Mouse (Mus musculus) CD4-positive, CD25-positive, alpha-beta regulatory T cell, adult 4 months (primary cell): ENCODE measurements around the gene Zfp385b. TPM values are rescaled to one million over a fixed set of nuclear protein-coding genes. Genes with fewer than 3 reads are reported as not detected.

Experiments
- ATAC-seq: one replicate; pipeline ENCODE4 v1.8.0; 2017
- polyA plus RNA-seq, 2 experiments: library from polyadenylated mRNA; unstranded; fragments of 100-300 nt; shearing (Covaris generic); gene quantifications; one replicate each; pipeline ENCODE4 v1.2.1; 2017

Zfp385b gene
- under 1 TPM in 1 of 2 experiments, not detected in 1; 0.28 TPM for polyA plus RNA-seq

DNA sequence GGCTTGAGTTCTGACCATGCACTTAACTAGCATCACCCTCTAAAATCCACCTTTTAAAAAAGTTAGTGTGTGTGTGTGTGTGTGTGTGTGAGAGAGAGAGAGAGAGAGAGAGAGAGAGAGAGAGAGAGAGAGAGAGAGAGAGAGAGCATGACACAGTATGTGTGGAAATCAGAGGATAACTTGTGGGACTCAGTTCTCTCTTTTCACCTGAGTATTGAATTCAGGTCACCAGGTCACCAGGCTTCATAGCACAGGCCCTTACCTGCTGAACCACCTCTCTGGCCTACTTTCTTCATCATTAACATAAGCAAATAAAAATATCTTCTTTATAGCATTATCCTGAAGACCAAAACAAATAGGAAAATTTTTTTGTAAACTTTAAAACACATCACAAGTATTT lies at the start of gene Zfp385b:
Gene Zfp385b (minus strand): TSS at position 101 of the 400 bp plus-strand sequence.
- ATAC-seq: no peak

DNA sequence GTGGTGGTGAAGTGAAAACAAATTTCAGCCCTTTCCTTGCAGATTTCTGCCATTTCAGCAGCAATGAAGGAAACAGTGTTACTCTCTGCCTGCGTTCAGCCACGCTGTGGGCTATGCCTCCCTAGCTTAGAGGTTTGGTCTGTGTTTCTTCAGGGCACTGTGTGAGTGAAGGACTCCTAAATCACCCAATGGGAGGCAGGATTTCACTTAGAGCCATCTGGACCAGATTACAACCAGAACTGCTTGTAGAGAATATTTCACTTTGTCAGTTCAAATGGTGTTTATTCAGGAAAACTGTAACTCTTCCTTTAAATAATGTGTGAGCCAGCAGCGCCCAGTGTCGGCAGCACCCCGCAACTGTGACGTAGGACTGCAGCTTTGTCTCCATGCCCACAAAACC lies 44.5 kb upstream of the Zfp385b start:
- no peak for ATAC-seq

DNA sequence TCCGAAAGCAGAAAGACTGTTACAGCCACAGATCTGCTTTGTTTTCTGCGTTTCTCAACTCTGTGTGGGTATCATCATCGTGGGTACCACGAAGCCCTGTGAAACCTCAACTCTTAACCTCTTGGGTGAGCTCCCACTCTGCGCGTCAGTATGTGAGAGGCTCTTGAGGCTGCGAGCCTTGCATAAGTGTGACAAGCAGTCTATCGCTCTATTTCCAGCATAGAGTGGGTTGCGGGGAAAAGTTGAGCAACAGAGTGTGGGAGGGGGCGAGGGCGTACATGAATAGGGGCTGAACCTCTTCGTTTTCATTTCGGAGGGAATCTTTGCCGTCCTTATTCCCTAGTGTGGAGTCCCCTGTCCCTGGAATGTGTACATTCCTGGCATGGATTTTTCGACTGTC lies 44.1 kb upstream of the Zfp385b start:
- ATAC-seq: no peak

DNA sequence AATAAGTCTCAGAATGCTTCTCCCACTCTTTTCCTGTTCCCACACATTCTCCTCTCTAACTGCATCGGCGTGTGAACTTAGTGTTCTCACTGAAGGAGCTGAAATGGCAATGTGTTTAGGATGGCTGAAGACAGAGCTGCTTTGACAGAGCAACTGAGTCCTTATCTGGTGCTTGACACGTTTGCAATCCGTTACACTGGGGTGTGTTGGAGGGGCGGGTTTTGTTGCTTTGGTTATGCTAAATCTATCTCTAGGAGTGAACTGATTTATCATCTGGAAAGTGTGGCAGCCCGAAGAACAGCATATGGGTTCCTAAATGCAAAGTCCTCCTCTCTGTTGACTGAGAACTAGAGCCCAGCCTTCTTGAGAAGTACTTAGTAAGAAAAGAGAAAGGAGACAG lies 22.0 kb upstream of the Zfp385b start:
- ATAC-seq: no peak

DNA sequence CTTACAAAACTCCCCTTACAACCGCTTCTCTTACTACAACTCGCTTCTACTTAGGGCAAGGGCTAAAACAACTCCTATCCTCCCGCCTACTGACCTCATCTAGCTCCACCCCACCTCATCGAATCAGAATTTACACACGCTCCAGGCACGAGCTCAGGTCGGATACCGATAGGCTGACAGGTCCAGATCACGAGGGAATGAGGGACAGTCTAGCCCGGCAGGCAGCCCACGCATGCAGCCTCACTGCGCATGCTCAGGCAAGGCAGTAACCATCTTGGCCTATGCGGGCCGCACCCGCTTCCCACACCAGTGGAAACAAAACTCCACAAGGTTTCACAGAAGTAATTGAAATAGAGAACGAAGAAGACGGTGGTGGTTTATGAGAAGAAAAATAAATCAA lies 20.1 kb upstream of the Zfp385b start:
- no peak for ATAC-seq

DNA sequence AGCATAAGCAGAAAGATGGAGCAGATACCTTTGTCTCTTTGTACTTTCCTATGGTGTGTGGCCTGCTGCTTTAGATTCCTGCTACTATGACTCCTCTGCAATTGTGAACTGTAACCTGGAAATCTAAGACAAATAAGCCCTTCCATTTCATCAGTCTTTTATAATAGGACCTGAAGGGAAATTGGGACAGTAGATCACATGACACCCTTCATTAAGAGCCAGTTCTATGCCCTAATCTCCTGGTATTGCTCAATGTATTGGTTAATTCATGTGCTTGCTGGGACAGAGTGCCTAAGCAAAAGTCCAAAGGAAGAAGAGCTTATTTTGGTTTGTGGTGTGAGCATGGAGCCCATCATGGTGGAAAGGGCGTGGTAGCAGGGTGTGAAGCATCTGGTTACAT lies 19.2 kb upstream of the Zfp385b start:
- no peak for ATAC-seq

DNA sequence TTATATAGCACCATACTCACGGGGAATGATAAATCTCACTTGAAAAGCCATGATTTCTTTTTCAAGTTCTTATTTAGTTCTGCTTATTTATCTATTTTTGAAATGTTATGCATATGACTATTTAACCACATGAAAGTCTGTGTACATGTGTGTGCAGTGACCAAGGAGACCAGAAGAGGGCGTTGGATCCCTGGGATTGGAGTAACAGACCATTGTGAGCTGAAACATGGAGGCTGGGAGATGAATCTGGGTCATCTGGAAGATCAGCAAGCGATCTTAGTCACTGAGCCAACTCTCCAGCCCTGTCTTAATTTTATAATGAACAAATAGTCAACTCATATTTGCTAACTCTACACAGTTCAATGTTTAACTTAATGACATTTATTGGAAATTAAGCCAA lies 16.3 kb upstream of the Zfp385b start:
- ATAC-seq: no peak

DNA sequence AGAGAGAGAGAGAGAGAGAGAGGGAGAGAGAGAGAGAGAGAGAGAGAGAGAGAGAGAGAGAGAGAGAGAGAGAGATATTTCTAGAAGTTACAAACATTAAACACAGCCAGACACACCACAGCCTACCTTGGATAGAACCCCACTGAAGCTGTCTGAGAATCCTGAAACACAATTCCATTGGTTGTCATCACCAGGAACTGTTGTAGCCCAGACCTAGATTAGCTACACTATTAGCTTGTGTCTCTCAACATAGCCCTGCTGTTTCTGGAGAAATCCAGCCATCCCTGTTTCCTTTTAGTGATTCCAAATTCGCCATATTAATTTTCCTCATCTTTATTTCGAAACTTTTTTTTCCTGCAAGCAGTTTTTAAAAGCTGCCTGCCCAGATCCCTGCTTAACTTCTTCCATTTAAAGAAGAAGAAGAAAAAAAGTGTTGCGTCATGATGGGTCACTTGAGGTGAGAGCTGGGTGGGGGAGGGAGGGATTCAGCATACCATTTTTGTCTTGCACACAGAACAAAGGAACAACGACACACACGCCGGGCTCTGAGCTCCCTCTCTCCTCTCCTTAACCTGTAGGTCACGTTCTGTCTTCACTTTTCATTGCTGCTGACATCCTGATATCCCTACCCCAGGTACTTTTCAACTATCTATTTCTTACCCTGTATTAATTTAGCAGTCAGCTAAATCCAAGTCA lies 6.8 kb upstream of the Zfp385b start:
- no peak for ATAC-seq

DNA sequence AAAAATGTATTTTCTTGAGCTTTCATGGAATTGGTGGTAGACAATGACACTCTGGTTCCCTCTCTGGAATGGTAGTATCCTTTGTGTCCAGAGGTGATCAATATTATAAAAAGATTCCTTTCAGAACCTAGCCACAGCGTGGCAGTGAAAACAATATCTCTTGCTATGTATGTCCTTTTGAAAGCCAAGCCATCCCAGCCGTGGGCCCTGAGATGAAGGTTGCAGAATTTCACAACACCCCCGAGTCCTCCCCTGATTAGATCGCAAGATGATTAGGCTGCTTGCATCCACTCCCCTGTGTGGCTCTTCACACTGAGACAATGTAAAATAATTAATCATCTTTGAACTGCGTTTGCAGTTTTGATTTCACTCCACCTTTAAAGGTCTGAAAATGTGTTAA lies 3.6 kb upstream of the Zfp385b start:
- no peak for ATAC-seq

DNA sequence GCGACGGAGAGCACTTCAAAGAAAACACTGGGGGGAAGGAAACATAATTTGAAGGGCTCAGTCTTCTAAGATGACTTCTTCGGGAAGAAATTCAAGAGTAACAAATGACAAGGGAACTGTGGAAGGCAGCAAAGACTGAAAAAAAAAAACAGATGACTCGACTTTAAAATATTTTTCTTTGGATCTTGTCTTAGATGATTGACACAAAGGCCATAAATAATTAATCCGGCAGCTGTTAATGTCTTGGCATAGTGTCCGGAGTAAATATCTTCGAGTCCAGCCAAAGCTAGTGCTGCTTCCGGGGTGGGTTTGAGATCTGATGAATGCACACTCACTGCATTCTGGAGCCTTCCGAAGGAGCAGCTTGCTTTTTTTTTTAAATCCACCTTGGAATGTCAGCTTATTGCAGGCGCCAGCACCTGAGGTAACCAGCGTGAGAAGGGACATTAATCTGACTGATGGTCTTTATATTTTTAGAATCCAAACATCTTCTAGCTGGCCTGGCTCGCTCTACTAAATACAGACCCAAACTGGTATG lies 2.0 kb downstream of the Zfp385b start:
- ATAC-seq: no peak

DNA sequence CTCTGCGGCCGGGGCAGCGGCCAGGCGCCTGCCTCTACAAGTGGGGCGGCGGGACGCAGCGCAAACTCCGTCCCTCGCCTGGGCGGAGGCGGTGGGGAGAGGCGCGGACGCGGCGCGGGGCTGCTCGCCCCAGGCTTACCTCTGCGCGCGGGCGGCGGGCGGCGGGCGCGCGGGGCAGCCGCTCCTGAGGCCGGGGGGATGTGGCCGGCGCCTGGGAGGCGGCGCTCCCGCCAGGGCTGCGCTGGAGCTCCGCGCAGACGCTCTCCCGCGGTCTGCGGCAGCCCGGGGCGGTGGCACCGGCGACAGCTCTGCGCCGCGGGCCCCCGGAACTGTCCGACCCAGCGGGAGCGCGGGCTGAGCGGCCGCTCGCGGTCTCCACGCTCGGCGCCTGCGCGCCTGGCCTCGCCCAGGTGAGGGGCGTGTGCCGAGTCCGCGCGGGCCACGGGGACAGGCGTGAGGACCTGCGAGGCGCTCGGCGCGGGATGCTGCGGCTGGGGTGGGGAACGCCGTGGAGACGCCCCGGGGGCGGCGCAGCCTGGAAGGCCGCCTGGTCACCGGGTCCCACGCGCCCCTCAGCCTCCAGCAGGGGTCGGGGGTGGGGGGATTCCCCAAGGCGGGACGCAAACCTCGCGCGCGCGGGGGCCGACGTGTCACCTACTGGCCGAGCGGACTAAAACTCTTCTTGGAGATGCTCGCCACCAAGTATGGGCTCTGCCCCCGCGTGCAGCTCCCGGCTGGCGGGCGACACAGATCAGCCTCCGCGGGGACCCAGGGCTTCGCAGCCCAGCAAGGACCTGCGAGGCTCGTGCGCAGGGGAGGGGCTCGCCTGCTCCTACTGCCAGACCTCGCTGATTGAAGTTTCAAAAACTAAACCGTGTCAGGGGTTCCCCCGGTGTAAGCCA lies 2.8 kb downstream of the Zfp385b start:
- ATAC-seq: no peak

DNA sequence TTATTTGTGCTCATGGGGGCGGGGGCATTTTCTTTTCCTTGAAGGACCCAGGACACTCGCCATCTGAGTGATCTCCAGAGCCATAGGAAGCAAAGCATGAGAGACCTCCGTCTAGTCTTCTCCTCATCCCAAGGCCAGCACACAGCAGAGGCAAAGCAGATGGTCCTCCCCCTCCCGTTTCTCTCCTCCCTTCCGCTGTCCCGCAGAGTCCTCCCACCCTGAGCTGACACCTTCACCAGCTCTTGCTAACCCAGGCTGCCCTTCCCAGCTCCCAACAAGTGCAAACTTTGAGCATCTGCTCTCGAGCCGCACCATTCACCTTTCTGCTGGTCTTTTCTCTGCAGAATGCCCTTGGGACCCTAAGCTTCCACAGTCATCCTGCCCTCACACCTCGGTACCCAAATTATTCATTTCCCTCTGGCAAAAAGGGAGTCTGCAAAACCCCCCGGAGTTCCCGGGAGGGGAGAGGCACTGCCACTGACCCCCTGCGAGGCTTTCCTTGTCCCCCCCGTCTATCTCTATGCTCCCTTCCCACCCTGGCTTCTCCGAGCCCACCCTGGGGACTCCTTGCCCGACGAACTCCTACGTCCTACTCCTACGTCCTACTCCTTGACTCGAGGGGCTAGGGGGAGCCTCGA lies 3.5 kb downstream of the Zfp385b start:
- ATAC-seq: no peak

DNA sequence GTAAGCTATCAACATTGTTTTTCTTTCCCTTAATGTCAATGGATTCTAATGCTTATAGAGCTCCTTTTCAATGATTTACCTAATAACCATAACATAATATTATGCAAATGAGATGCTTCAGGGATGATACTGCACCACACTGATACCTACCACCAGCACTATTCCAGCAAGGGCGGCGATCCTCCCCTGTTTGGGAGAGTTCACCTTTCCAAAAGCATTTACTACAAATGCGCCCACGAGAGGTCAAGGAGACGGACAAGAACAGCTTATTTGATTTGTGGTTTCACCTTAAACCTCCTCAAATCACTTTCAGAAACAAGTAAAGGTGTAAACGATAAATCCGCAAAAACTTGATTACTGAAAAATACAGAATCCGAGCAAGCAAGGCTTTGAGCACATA lies 4.5 kb downstream of the Zfp385b start:
- no peak for ATAC-seq

DNA sequence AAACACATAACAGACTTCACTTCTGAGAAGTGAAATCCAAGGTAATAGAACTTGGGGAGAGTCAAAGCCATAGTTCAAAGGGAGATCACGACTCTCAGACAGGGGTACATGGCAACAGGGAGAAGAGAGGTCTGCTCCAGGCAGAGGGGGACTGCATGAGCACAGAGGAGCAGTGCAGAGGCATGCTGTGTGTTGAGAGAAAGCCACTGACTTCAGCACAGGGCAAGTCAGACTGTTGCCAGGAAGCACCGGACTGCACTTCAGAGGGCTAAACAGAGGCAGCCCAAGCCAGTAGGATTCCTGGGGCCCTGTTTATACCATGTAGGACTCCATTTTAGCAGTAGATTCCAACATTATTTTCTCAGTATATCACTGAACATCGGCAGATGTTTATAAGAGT lies 6.4 kb downstream of the Zfp385b start:
- no peak for ATAC-seq

DNA sequence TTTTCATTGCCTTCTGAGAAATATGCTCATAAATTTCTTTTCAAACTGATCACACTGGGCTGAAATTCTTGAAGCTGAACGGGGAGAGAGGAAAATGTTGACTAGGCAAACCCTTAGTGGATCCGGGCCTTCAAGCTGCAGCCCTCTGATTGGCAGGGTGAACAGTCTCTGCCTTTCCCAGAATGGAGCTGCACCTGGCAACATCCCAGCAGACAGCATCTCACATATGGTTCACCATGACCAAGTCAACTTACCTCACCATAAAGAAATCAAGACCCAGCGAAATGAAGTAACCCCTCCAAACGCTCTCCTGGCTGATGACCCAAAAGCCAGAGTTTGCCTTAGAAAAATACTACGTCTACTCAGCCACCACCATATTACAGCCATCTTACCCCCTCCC lies 8.7 kb downstream of the Zfp385b start:
- ATAC-seq: no peak

DNA sequence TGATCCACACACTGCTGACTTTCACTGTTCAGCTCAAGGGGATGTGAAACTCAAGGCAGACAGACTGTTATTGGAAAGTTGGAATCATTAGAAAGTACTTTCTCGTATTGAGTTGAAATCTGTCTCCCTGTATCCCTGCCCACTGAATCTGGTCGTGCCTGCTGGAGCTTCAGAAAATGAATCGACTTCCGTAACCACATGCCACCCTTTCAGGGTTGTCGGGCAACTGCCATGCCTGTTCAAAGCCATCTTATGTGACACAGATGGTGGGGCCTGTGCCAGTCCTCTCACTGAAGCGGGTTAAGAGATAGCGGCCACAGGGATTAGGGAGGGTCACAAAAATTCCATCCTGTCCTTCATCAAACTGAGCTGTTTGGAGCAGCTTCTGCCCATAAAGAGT lies 14.7 kb downstream of the Zfp385b start:
- no peak for ATAC-seq

DNA sequence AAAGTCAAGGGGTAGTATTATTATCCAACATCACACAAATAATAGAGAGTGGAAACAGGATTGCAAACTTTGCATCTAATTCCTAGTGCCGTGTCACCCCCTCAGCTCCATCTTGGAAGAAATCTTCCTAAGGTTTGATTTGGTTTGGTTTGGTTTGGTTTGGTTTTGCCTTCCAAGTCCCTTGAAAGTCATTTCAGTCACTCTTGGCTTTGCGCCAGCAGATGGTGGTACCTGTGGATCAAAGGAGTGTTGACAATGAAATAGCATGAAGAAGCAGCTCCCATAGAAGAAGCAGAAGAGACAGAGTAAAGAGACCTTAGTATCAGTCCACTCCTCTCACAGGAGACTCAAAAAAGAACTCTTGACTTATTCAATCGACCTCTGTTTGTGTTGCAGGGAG lies 17.1 kb downstream of the Zfp385b start:
- no peak for ATAC-seq

DNA sequence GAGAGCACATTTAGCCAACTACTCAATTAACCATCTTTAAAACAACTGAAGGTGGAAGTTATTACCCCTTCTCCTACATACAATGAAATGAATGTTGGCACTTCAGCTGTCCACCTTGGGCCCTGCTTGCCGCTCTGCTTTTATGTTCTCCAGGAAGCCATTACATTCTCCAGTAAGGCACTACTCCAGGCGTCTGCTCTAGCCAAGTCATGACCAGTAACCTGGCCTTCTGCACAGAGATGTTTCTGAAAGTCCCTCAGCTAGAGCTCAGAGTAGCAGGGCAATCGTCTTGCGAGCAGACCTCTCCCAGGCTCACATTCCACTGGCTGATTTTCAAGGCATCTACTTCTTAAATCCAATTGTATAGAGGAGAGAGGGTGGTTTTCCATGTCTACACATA lies 18.0 kb downstream of the Zfp385b start:
- ATAC-seq: no peak

DNA sequence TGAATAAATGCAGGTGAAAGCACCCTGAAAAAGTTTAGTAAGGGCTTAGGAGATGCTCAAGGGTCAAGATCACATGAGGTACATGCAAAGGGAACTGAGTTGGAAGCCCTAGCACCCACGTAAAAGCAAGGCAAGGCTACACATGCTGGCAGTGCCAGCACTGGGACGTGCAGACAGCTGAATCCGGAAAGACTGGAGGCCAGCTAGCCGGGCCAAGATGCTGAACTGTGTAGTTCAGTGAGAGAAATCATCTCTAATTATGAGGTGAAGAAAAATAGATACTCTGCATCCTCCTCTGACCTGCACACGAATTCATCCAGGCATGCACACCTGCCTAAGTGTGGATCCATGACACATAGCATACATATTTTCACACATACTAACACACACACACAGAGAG lies 18.4 kb downstream of the Zfp385b start:
- ATAC-seq: no peak

DNA sequence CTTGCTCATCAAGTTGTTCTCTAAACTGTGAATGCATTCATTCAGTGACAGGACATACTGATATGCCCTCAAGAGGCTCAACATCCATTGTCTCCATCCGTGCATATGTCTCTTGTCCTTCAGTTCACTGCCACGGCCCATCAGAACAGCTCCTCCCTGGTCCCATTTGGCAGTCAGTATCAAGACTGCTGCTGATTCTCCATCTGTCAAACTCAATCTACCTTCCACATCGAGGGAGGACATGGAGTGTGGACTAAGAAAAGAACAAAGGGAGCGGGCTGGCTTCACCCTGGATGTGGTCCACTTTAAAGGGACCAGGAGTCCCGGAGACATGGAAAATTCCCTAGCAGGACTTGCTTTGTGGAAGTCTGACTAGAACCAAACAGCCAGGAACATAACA lies 22.2 kb downstream of the Zfp385b start:
- ATAC-seq: no peak

DNA sequence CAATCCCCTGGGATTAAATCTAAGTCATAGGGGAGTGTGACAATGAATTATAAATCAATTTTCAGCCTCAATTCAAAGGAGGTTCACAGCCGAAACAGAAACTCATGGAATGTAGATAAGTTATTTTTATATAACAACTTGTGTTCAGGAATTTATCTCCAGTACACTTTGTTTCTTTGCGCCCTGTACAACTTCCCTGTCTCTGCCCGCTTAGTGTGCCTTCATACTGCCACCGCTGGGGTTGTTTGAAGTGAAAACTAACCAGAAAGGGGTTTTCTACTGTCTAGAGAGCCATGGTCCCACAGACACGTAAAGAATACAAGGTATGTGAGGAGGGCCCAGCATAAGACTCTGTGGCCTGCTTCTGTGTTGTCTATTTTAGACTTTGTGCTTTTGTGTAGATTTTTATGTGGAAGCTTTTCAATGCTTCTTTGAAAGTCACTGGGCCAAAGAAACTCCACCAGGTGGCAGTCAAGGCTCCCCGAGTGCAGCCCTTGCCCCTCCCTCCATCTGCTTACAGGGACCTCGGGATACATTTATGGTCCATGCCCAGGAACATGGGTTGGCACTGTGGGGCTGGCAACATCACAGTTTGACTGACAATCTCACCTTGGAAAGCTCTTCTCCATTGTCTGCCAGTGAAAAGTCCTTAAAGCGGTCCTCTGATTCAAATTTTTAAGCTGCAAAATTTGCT lies 23.4 kb downstream of the Zfp385b start:
- no peak for ATAC-seq

DNA sequence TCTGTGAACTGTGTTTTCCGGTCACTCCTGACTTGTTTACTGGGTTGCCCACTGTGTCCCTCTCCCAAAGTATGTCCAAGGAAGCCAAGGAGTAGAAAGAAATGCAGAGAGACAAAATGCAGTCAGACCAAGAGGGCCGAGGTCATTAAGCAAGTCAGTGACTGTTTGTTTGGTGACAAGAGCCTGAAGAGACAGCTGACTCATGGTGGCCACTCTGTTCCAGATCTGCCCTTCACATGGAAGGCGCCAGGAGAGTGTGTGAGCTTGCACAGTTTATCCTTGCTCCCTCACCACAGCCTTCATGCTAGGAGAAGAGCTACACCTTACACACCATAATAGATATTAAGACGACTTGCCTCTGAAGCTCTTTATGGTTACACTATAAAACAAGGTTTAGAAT lies 28.6 kb downstream of the Zfp385b start:
- ATAC-seq: no peak

DNA sequence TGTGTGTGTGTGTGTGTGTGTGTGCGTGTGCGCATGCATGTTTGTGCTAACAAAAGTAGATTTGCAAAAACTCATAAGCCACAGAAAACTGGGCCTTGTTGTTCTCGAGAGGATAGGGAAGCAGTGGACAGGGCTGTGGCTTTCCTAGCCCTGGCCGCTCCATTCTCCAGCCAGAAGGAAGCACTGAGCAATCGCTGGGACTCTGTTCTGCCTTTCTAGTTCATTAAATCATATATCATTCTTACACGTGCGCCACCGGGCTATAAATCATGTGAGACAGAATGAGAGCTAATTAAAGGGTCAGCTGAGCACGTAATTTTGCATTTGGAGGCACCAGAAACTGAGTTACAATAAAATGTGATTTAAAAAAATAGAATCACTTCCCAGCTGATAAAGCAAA lies 29.1 kb downstream of the Zfp385b start:
- no peak for ATAC-seq
